Mouse (Mus musculus) B cell, adult 2 months (primary cell): ENCODE results near the gene Rara.

Source experiments
- DNase-seq, 2 experiments: peaks; one replicate each; pipeline ENCODE4 v3.0.0; 2022

Rara gene

DNA sequence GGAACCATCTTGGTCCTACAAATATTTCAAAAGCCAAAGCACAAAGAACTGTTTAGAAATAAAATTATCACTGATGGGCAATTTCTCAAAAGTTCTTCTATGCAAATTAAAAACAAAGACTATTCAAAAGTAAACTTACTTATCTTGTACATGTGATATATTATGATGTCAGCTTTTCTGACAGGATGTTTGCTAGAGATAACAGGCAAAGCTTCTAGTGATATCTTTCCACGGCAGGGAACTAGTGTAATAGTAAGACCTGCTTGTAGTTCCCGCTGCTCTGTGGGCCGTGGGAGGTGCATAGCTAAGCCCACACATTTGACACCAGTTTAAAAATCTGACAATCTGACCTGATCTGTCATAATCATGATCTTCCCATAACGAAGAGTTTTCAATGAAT, 82.5 kb downstream of the Rara start:
- DNase-seq, result no peak

GRCm38 (mm10) chr11:99010706-99011105, 83.1 kb downstream of the Rara start:
- no peak for DNase-seq

GRCm38 (mm10) chr11:99013856-99014255, 86.2 kb downstream of the Rara start:
- no peak for DNase-seq

DNA sequence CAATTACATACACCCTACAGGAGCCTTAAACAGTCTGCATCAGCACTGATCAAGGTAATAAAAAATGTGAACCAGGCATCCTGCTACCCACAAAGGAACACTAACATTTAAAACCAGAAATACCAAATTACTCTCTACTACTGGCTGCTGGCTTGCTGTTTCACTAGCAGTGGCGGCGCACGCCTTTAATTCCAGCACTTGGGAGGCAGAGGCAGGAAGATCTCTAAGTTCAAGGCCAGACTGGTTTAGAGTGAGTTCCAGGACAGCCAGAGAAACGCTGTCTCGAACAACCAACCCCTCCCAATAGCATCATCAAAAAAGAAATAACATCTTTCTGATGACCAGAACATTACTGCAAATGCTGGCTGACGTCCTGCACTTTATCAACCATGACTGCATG, 92.2 kb downstream of the Rara start:
- DNase-seq, result no peak

DNA sequence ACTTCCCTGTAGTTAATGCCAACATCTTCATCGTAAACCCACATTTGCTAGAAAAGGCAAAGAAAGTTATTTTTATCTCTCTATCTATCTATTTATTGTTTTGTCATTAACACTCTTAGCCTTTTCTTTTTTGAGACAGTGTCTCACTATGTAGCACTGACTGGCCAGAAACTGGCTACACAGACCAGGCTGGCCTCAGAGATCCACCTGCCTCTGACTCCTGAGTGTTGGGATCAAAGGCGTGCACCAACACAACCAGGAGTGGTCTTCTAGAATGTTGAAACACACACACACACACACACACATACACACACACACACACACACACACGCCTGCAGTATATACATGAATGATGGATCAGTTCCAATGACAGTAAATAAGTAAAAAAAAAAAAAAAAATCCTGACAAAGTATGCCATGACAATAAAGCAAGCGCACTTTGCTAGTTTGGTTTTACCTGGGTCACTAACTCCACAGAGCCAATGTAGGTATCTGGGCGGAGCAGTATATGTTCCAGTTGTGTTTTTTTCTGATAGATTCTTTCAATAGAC, 94.8 kb downstream of the Rara start:
- DNase-seq, result no peak

GRCm38 (mm10) chr11:99023094-99023493, 95.5 kb downstream of the Rara start:
- no peak for DNase-seq

DNA sequence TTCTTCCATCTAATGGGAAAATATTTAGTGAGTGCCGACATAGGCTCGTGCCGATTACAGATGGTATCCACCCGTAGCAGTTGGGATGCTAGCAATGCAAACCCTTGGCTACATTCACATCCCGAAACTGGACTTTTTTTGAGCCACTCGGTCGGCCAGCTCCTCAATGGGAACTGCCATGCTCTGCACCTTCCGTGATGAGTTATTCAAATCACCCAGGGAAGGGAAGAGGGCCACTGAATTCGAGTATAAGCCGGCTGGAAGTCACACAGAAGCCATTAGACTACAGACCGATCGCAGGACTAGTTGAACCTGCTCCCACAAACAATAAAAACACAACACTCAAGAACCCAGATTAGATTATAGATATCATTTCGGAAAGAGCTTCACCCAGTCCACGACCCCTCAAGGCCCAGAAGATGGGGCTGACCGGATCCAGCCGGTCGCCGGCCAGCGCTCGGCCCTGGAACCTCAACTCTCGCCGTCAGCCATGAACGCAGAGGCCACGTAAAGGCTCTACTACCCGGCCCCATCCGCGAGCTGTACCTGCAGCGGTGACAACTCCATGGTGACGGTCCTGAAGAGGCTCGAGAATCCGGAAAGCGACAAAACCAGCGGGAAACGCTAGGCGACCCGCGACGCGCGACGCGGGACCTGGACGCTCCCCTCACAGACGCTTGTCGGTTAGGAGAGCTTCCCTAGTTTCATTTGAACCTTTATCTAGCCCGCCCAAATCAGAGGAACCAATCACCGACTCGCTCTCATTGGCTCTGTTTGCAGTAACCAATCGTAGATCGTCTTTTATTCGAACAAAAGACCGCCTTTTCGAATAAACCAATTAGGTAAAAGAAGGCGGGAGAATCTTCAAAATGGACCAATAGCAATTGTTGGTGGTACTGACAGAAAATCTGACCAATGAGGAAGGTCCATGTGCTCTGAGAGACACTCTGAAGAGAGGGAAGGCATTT, 96.2 kb downstream of the Rara start, which contains the start of gene Top2a:
Top2a (minus strand) TSS at position 690 of the 968 bp plus-strand sequence.
- DNase-seq, result peak; percentile 96 to 97
